22 mouse cellular contexts compared by ENCODE assay signal in genomic region chr6:112219641-112220040, GRCm38 (mm10). TPM values are rescaled to one million over a fixed set of nuclear protein-coding genes. Genes with fewer than 3 reads are reported as not detected.
DNase-seq lines count a peak whose midpoint lies in the region; ATAC-seq and TF ChIP-seq lines count a peak whose summit lies in the region.
"Had no signal": no experiment of that assay in that cellular context is flagged by ENCODE, and none has a peak within 500 bp of the region (broad histone marks: within the 10 kb centered on the region; RNA-seq: fewer than 3 reads in every experiment).

No protein-coding gene starts in this region.

- no peak overlapping the region for H3K4me3 ChIP-seq in kidney, adult 2 months (ENCODE audit: insufficient read depth, low read depth, low read length)
- H3K4me3 ChIP-seq in lung, embryonic 15.5 days = no peak overlapping the region
- H3K4me3 ChIP-seq in lung, postnatal 0 days (ENCODE audit: low read depth, low read length) = no peak overlapping the region
- H3K4me3 ChIP-seq: embryonic facial prominence, embryonic 10.5 days; embryonic facial prominence, embryonic 12.5 days; forebrain, embryonic 13.5 days; forebrain, embryonic 15.5 days had no signal

- H3K27ac ChIP-seq in kidney, adult 2 months (ENCODE audit: insufficient read depth, low read depth, low read length) = no peak overlapping the region
- H3K27ac ChIP-seq in lung, embryonic 15.5 days = 0 out of 2 replicates have a peak overlapping the region, but pooled peaks have one; percentile 11
- H3K27ac ChIP-seq in lung, postnatal 0 days (ENCODE audit: low read length) = no peak overlapping the region
- H3K27ac ChIP-seq: embryonic facial prominence, embryonic 10.5 days; embryonic facial prominence, embryonic 12.5 days; forebrain, embryonic 13.5 days; forebrain, embryonic 15.5 days had no signal

- no peaks in the 10 kb centered on the region for H3K36me3 ChIP-seq in kidney, adult 2 months (ENCODE audit: control insufficient read depth, insufficient read depth, low read length)
- H3K36me3 ChIP-seq in lung, embryonic 15.5 days = no peaks in the 10 kb centered on the region
- no peaks in the 10 kb centered on the region for H3K36me3 ChIP-seq in lung, postnatal 0 days (ENCODE audit: insufficient read depth, low read length)
- H3K36me3 ChIP-seq: embryonic facial prominence, embryonic 10.5 days; embryonic facial prominence, embryonic 12.5 days; forebrain, embryonic 15.5 days had no signal

- no peaks in the 10 kb centered on the region for H3K4me1 ChIP-seq in kidney, adult 2 months (ENCODE audit: control insufficient read depth, insufficient read depth, low read length)
- 0 out of 2 replicates have a peak, but pooled peaks cover 12% of the 10 kb centered on the region for H3K4me1 ChIP-seq in lung, embryonic 15.5 days
- H3K4me1 ChIP-seq in lung, postnatal 0 days (ENCODE audit: insufficient read depth, low read depth, low read length) = peaks cover 13% of the 10 kb centered on the region; the same call in 1 of the 2 replicates
- H3K4me1 ChIP-seq: embryonic facial prominence, embryonic 10.5 days; embryonic facial prominence, embryonic 12.5 days; forebrain, embryonic 13.5 days; forebrain, embryonic 15.5 days had no signal

- no peak for ATAC-seq in lung, embryonic 15.5 days (ENCODE audit: borderline replicate concordance, extremely low read depth, low FRiP score, low TSS enrichment)
- peak; percentile 27; the same call in 1 of the 2 replicates for ATAC-seq in lung, postnatal 0 days
- ATAC-seq: activated CD4-positive, CD25-positive, alpha-beta regulatory T cell, adult 4 months; forebrain, embryonic 13.5 days; forebrain, embryonic 15.5 days; Patski had no signal

- H3K4me2 ChIP-seq in lung, embryonic 15.5 days = no peak overlapping the region
- H3K4me2 ChIP-seq in lung, postnatal 0 days (replicated peaks; ENCODE audit: low read depth, low read length) = no peak overlapping the region
- H3K4me2 ChIP-seq: embryonic facial prominence, embryonic 12.5 days; forebrain, embryonic 13.5 days; forebrain, embryonic 15.5 days had no signal

- 0 out of 2 replicates have a peak, but pooled peaks have one; percentile 26 for TF ChIP-seq EP300 in lung, postnatal 0 days (IDR thresholded peaks at IDR 0.05)

- 68% methylated on average over 7 of the region's 7 CpGs for WGBS in kidney, adult 2 months
- WGBS in lung, embryonic 15.5 days = 52% methylated on average over 7 of the region's 7 CpGs
- WGBS in lung, postnatal 0 days = 36% methylated on average over 7 of the region's 7 CpGs

- no peak for TF ChIP-seq POLR2A in kidney, adult 2 months (IDR thresholded peaks at IDR 0.05; ENCODE audit: low read depth, low read length)

- H3K27me3 ChIP-seq in kidney, adult 2 months (replicated peaks; ENCODE audit: control insufficient read depth, insufficient read depth, low read length) = no peaks in the 10 kb centered on the region
- no peaks in the 10 kb centered on the region for H3K27me3 ChIP-seq in lung, embryonic 15.5 days
- no peaks in the 10 kb centered on the region for H3K27me3 ChIP-seq in lung, postnatal 0 days (replicated peaks; ENCODE audit: insufficient read depth, low read length)
- H3K27me3 ChIP-seq: embryonic facial prominence, embryonic 12.5 days; forebrain, embryonic 13.5 days; forebrain, embryonic 15.5 days; Patski had no signal

- TF ChIP-seq CTCF in kidney, adult 2 months (conservative IDR thresholded peaks at IDR 0.05; ENCODE audit: insufficient read depth, insufficient read length, low read depth, low read length) = no peak
- TF ChIP-seq CTCF in lung, postnatal 0 days (IDR thresholded peaks at IDR 0.05) = no peak

- no peaks in the 10 kb centered on the region for H3K9me3 ChIP-seq in lung, embryonic 15.5 days
- no peaks in the 10 kb centered on the region for H3K9me3 ChIP-seq in lung, postnatal 0 days (ENCODE audit: low read length)
- H3K9me3 ChIP-seq: embryonic facial prominence, embryonic 10.5 days; embryonic facial prominence, embryonic 12.5 days; forebrain, embryonic 13.5 days; forebrain, embryonic 15.5 days had no signal

- DNase-seq in kidney, adult 2 months = peak; percentile 10
- no peak for DNase-seq in kidney, postnatal 36 days
- no peak for DNase-seq in lung, postnatal 25 days (ENCODE audit: low spot score)
- peak; percentile 74 for DNase-seq in lung, postnatal 0 days (ENCODE audit: low spot score)
- DNase-seq in lung, postnatal 36 days = no peak
- DNase-seq in Muller cell, postnatal 12 days (ENCODE audit: inconsistent ontology term) = peak; percentile 40
- no peak for DNase-seq in ovary, adult 18-20 months (ENCODE audit: low spot score)
- DNase-seq: adrenal gland, adult 8-10 months; adrenal gland, postnatal 14 days; adrenal gland, postnatal 36 days; cerebellum, adult 11-12 months; cerebellum, adult 2 months; cerebellum, adult 9-10 months; cerebellum, postnatal 10 days; cerebellum, postnatal 25 days had no signal

- H3K9ac ChIP-seq in lung, embryonic 15.5 days = no peak overlapping the region
- H3K9ac ChIP-seq in lung, postnatal 0 days (replicated peaks; ENCODE audit: low read depth) = no peak overlapping the region
- H3K9ac ChIP-seq: embryonic facial prominence, embryonic 12.5 days; forebrain, embryonic 13.5 days; forebrain, embryonic 15.5 days had no signal

RNA-seq across cellular contexts. Expression of gene Lmcd1, which starts 53.9 kb away (rescaled TPM):
- 10.9 and 14.0 TPM in 2 replicates for polyA plus RNA-seq in kidney, adult 2 months (2012; rRNA removed)
- polyA plus RNA-seq in lung, embryonic 15.5 days (2015; fragmentation: Nextera tagmentation; extraction: Ambion mirVana) = 34.9 and 37.4 TPM in 2 replicates
- polyA plus RNA-seq in lung, postnatal 0 days (2015; fragmentation: Nextera tagmentation; extraction: Ambion mirVana) = 64.9 and 69.3 TPM in 2 replicates
- polyA plus RNA-seq: activated CD4-positive, CD25-positive, alpha-beta regulatory T cell, adult 4 months had no signal

Comparison
In these comparisons a context has a peak if more than half of its experiments do, and no peak if none do; other contexts are left out.
1. DNase-seq: peak in kidney, adult 2 months (single experiment), lung, postnatal 0 days (single experiment) and Muller cell, postnatal 12 days (single experiment); none in kidney, postnatal 36 days (0 of 2), lung, postnatal 25 days (single experiment), lung, postnatal 36 days (single experiment) and ovary, adult 18-20 months (single experiment).